Mouse (Mus musculus): Measurements from ENCODE around the gene Macf1.
"Not testable (repeated sequence)": the region's sequence is repeated elsewhere in the genome, so short reads cannot be mapped to it uniquely, and the experiment has no call there.

The Macf1 gene

GRCm38 (mm10) chr4:123342642-123343470 is 341.3 kb downstream of the Macf1 start, which contains the start of gene Bmp8a:
Bmp8a (minus strand) TSS chr4:123343252.
- DNase-seq (ENCODE audit: low spot score), result no peak

DNA sequence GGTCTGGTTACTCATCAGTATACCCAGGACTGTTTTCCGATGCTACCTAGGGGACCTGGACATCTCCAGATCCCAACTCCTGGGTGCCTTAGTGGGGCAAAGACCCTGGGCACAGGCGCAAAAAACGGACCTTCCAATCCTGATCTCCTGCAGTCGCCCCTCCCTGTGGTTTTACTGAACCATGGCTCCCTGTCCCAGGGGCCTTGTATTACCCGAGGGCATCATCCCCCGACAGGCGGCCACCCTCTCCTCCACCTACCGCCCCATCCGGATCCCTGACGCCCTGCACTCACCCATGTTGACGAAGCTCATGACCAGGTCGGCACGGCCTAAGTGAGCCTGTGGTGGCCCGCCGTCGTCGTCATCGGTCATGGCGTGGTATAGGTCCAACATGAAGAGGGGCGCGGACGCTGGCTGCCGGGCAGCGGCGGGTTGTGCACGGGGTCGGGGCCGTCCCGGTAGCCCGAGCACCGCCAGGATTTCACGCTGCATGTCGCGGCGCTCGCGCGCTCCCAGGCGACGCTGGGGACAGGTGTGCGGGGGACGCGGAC is 342.0 kb downstream of the Macf1 start:
- DNase-seq (ENCODE audit: low spot score), result no peak

DNA sequence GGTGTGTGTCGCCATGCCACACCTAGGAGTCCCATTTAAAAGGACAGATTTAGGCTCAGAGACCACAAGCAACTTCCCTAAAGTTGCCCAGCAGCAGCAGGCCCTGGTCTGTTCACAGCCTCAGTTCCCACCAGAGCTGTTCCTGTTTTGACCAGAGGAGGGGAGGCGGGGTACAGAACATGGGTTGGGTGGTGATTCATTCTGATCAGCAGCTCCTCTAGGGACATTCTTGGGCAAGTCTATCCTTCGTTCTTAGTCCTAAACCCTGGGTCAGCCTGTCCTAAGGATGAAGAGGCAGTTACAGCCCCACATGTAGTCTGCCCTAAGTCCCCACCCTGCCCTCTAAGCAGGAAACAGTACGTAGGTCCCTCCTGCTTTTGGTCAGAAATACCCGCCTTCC is 343.9 kb downstream of the Macf1 start:
- no peak for DNase-seq (ENCODE audit: low spot score)

DNA sequence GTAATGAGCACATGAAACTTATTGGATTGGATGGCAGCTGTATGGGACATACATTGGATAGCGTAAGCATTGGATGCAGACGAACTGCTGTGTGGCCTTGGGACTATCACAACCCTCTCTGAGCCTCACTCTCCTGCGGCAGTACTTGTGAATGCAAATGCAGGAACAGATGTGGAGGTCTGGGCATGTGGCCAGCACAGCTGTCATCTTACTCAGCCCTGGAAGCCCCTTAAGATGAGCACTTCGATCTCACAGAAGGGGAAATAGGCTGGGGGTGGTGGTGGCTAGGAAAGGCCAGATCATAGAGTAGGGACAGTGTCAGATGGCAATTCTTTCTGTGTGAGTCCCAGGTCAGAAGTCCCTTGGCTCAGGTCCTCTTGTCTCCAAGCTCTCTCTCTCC is 346.5 kb downstream of the Macf1 start:
- no peak for DNase-seq (ENCODE audit: low spot score)

- no peak for DNase-seq (ENCODE audit: low spot score)
These were observed 348.2 kb downstream of the Macf1 start for GRCm38 (mm10) chr4:123335796-123336585.

DNA sequence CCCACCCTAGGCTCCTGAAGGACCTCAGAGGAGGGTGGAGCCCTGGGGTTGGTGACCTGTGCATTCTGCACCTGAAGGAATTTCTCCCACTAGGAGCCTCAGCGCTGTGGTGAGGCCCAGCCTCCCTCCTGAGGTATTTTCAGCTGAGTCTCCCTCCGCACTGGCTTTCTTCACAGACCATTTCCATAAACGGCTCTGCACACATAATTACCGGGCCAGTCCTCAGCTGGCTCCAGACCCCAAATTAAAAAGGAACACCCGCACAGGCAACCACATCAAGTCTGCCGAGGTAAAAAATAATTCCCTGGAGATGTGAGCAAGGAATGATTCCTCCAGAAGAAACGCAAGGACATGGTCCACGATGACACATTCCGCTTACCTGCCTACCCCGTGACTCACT is 348.9 kb downstream of the Macf1 start:
- not testable (repeated sequence) for DNase-seq (ENCODE audit: low spot score)

DNA sequence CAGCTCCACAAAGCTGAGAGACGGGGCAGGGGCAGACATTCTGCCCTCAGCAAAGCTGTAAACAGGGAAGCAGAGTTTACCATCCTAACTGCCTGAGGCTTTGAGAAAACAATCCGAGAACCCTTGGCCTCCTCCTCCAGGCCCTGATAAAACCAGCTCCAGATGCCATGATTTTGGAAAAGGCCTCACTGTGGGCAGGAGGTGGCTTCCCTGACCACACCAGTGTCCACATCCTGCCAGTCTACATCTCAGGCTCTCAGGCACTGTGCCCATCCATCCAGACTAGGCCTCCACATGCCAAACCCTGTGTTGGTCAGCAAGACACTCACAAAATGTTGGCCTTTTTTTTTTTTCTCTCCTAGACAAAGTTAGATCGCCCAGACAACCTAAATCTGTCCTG is 350.0 kb downstream of the Macf1 start:
- DNase-seq (ENCODE audit: low spot score), result peak; percentile 66

DNA sequence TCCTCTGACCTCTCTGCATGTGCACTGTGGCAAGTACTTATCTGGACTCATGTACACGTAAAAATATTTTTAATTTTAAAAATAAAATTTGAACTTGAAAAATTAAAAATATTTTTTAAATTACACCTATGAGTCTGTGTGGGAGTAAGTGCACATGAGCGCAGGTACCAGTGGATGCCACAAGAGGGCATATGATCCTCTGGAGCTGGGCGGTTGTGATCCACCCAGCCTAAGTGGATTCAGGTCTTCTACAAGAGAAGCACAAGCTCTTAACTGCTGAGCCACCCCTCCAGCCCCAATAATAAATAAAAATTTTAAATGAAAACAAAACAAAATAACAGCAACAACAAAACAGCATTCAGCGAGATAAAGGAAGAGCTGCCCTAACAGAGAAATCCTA is 351.0 kb downstream of the Macf1 start:
- DNase-seq (ENCODE audit: low spot score), result no peak

GRCm38 (mm10) chr4:123331961-123332360 is 352.2 kb downstream of the Macf1 start:
- DNase-seq (ENCODE audit: low spot score), result not testable (repeated sequence)

DNA sequence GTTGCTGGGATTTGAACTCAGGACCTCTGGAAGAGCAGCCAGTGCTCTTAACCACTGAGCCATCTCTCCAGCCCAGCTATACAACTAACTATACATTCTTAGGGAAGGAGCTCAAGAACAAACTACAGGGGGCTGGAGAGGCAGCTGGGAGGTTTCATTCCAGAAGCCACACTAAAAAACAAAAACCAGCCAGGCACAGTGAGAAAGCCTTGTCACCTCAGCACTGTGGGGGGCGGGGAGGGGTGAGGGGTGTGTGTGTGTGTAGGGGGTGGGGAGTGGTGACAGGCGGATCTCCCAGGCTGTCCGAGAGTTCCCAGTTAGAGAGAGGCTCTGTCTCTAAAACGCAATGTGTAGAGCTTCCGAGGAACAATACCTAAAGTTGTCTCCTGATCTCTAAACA is 352.8 kb downstream of the Macf1 start:
- DNase-seq (ENCODE audit: low spot score), result no peak

DNA sequence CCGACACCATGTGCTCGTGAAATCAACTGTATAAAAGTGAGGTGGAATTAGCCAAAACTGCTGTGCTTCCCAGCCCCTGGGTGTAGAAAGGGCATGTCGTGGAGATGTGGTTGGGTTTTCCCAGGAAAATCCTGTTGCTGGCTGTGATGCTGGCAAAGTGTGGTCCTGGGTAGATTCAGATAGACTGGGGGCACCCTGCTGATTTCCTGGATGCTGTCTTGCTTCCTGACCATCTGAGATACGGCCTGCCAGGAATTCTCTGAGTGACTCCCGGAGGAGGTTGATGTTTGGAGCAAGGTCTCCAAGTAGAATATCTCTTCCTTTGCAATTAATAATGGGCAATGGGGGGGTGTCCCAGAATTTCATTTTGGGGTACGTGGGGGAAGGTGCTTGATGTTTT is 355.2 kb downstream of the Macf1 start:
- no peak for DNase-seq (ENCODE audit: low spot score)

GRCm38 (mm10) chr4:123327630-123328029 is 356.5 kb downstream of the Macf1 start:
- no peak for DNase-seq (ENCODE audit: low spot score)

GRCm38 (mm10) chr4:123326087-123326486 is 358.1 kb downstream of the Macf1 start:
- no peak for DNase-seq (ENCODE audit: low spot score)

GRCm38 (mm10) chr4:123323534-123323933 is 360.6 kb downstream of the Macf1 start, which contains the start of gene Oxct2a:
Oxct2a (minus strand) TSS chr4:123323634.
- no peak for DNase-seq (ENCODE audit: low spot score)

- DNase-seq (ENCODE audit: low spot score), result not testable (repeated sequence)
These were observed 361.2 kb downstream of the Macf1 start for GRCm38 (mm10) chr4:123322910-123323309.

- no peak for DNase-seq (ENCODE audit: low spot score)
These were observed 369.7 kb downstream of the Macf1 start for GRCm38 (mm10) chr4:123314497-123314896.

DNA sequence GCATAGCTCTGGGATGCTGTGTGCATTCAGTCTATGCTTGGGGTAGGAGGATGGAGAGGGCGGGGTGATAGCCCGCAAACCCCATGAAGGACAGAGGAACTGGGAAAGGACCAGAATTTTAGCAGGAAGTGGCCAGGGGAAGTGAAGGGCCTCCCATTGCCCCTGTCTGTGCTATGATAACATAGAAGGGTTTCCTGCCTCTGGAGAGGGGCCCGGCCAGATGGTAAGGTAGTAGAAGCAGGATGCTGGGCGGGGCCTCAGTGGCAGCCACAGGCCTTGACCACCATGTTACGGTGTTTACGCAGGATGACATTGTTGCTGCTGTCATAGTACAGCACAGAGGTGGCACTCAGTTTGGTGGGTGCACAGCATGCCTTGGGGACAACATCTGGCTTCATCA is 371.1 kb downstream of the Macf1 start:
- DNase-seq (ENCODE audit: low spot score), result no peak

GRCm38 (mm10) chr4:123311845-123312244 is 372.3 kb downstream of the Macf1 start:
- DNase-seq (ENCODE audit: low spot score), result no peak

DNA sequence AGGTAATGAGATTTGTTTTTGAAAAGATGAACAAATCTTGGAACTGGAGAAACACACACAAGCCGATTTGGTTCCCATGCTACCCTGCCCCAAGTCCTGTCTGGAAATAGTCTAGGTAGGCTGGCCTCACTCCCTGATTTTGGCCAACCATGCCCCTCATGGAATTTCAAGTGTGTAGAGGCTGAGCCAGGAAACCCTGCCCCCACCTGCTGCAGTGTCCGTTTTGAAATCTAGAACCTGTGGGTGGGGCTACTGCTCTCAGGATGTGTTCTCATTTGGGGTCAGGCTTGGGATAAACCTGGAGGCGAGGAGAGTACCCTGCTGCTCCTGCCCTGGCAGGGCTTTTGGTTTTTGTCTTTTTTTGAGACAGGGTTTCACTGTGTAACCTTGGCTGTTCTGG is 375.9 kb downstream of the Macf1 start:
- no peak for DNase-seq (ENCODE audit: low spot score)

DNA sequence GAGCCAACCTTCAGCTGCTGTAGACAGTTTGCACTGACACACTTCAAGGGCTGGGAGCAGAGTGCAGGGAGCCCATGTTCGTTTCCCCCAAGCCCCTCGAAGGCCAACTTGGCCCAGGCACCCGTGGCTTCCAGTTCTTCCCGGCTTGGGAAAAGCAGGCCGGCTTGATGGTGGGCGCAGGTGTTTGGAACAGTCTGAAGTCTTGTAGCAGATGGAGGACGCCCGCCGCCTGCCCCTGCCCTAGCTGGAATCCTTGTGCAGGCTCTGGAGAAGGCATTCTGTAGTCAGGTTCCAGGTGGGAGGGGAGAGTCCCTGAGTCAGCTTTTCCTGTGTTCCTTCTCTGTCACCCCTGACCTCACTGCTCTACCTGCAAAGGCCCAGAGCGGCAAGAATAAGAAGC is 377.2 kb downstream of the Macf1 start:
- DNase-seq (ENCODE audit: low spot score), result no peak

- DNase-seq (ENCODE audit: low spot score), result peak; percentile 76
These were observed 378.4 kb downstream of the Macf1 start for GRCm38 (mm10) chr4:123305789-123306188.

Data from adipocyte (in vitro differentiated cells).